Mouse (Mus musculus) liver, embryonic 14.5 days (tissue): ENCODE data around the gene Tmem117.

Experiments
- CTCF ChIP-seq: IDR thresholded peaks from 2 replicates; pipeline ENCODE4 v1.5.1; 2016; ENCODE audit warnings: antibody characterized with exemption, low read depth, control low read depth
- EP300 ChIP-seq: IDR thresholded peaks from 2 replicates; pipeline ENCODE4 v1.6.1; 2016; ENCODE audit warnings: antibody characterized with exemption, low read depth

GRCm38 (mm10) chr15:95081654-95082053 lies 452.6 kb downstream of the Tmem117 start:
- TF ChIP-seq CTCF (no peak), EP300 (no peak)
